Mouse (Mus musculus) liver, adult 2 months (tissue): ENCODE measurements around the gene Fcgr4. TPM values are rescaled to one million over a fixed set of nuclear protein-coding genes. Genes with fewer than 3 reads are reported as not detected.
"Not testable (repeated sequence)": the region's sequence is repeated elsewhere in the genome, so short reads cannot be mapped to it uniquely, and the experiment has no call there.

Experiments used
- DNase-seq: peaks from one replicate; pipeline ENCODE4 v3.0.0-alpha.2; 2011; ENCODE audit warnings: low read depth, low spot score; ENCODE audit errors: extremely low read depth
- H3K27ac ChIP-seq: fragments of 200-500 bp; replicated peaks from 2 replicates; pipeline ENCODE4 v1.5.1; 2012; ENCODE audit warnings: low read depth, mild to moderate bottlenecking, control low read depth, inconsistent platforms, low read length; ENCODE audit not compliant: insufficient read depth
- H3K27me3 ChIP-seq: fragments of 200-500 bp; 2 replicates; pipeline ENCODE4 v1.6.1; 2012; ENCODE audit warnings: mild to moderate bottlenecking, moderate library complexity, low read length, inconsistent platforms; ENCODE audit not compliant: control insufficient read depth, insufficient read depth
- H3K36me3 ChIP-seq: fragments of 200-500 bp; 2 replicates; pipeline ENCODE4 v1.6.1; 2012; ENCODE audit warnings: low read length, inconsistent platforms; ENCODE audit not compliant: control insufficient read depth, insufficient read depth
- H3K4me1 ChIP-seq: fragments of 200-500 bp; 2 replicates; pipeline ENCODE4 v1.6.1; 2011; ENCODE audit warnings: low read length; ENCODE audit not compliant: control insufficient read depth, insufficient read depth
- H3K4me3 ChIP-seq: fragments of 200-500 bp; 2 replicates; pipeline ENCODE4 v1.5.1; 2011; ENCODE audit warnings: low read depth, mild to moderate bottlenecking, control low read depth, low read length, moderate library complexity; ENCODE audit not compliant: insufficient read depth
- H3K79me2 ChIP-seq: fragments of 200-500 bp; 2 replicates; pipeline ENCODE4 v1.6.1; 2012; ENCODE audit warnings: inconsistent platforms, mild to moderate bottlenecking, low read length, moderate library complexity; ENCODE audit not compliant: control insufficient read depth, insufficient read depth
- H3K9ac ChIP-seq: fragments of 200-500 bp; 2 replicates; pipeline ENCODE4 v1.6.1; 2012; ENCODE audit warnings: low read depth, mild to moderate bottlenecking, control low read depth, inconsistent platforms, low read length
- CTCF ChIP-seq: fragments of 200-500 bp; IDR thresholded peaks from 2 replicates; pipeline ENCODE4 v1.5.1; 2011; ENCODE audit warnings: low read depth, low read length, control low read depth
- POLR2A ChIP-seq: fragments of 200-500 bp; IDR thresholded peaks from 2 replicates; pipeline ENCODE4 v1.6.1; 2011; ENCODE audit warnings: low read length, control low read depth; ENCODE audit not compliant: insufficient read depth; ENCODE audit errors: extremely low read depth
- WGBS: fragments of 180-500 bp; shearing (Covaris S2); methylation state at CpG from one replicate; pipeline ENCODE4 v1.1.7; 2018; 5-methylcytosine and 5-hydroxymethylcytosine counted together
- polyA plus RNA-seq: library from polyadenylated mRNA; depleted of rRNA; stranded (reverse); fragments of >200 nt; gene quantifications from 2 replicates; pipeline ENCODE4 v1.2.3, GENCODE M21; 2012; rRNA removed
- total RNA-seq: library from RNA; depleted of rRNA; stranded (reverse); fragments of >200 nt; gene quantifications from 2 replicates; pipeline ENCODE4 v1.2.3, GENCODE M21; 2014; rRNA removed

The Fcgr4 gene
- total RNA-seq (8.4 and 10.3 TPM in 2 replicates), polyA plus RNA-seq (3.1 and 4.5 TPM in 2 replicates)

DNA sequence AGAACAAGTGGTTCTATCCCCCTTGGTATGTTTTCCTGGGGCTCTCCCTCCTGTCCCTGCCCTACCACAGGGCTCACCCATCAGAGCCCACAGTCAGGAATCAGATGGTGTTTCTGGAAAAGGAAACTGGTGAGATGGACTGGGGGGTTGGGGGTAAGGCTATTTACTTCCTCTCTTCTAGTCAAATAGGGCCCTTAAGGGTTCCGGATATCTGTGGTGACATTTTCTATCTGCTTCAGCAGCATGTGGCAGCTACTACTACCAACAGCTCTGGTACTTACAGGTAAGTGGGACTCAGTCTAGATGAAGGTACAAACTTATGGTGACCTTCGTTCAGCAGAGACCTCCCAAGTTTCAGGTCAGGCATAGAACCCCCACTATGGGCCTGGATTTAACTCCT, at the start of gene Fcgr4:
Fcgr4 (plus strand) TSS at position 184 of the 400 bp plus-strand sequence.
- Histone ChIP-seq H3K9ac (no peak within 1 kb of the TSS), H3K27ac (0 out of 2 replicates have a peak within 1 kb of the TSS, but pooled peaks have one; percentile 12), H3K27me3 (no peaks in the 10 kb centered on the region), H3K4me3 (no peak within 1 kb of the TSS), H3K79me2 (no peaks in the 10 kb centered on the region), H3K4me1 (no peaks in the 10 kb centered on the region), H3K36me3 (no peaks in the 10 kb centered on the region)
- DNase-seq, result no peak
- WGBS, result 95% methylated on average over 2 of the region's 2 CpGs
- no peak for TF ChIP-seq CTCF

DNA sequence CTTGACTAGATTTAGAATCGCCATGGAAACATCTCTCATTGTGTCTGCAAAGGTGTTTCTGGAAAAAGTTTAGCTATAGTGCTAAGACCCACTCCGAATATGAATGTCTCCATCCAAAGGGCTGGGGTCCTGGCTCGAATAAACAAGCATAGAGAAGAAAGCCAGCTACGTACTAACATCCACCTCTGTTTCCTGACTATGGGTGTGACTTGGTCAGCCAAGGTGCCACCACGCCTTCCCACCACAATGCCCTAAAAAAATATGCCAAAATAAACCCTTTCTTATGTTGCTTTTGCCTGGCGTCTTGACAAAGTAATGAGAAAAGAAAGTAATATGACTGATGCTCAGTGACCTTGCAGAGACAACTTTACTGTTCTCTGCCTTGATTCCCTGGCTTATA, 46.2 kb upstream of the Fcgr4 start:
- no peak overlapping the region for H3K4me3 ChIP-seq
- H3K79me2 ChIP-seq, result no peaks in the 10 kb centered on the region
- DNase-seq, result no peak
- TF ChIP-seq POLR2A, result no peak
- no peak for TF ChIP-seq CTCF
- WGBS, result 48% methylated on average over 6 of the region's 6 CpGs
- H3K4me1 ChIP-seq, result peaks cover 13% of the 10 kb centered on the region
- no peak overlapping the region for H3K9ac ChIP-seq
- H3K27ac ChIP-seq, result peak overlapping the region; percentile 46
- no peaks in the 10 kb centered on the region; the same call in 1 of the 2 replicates for H3K36me3 ChIP-seq
- no peaks in the 10 kb centered on the region for H3K27me3 ChIP-seq

- Histone ChIP-seq H3K27ac (peak overlapping the region; percentile 66), H3K9ac (peak overlapping the region; percentile 67; the same call in 1 of the 2 replicates), H3K79me2 (no peaks in the 10 kb centered on the region), H3K36me3 (no peaks in the 10 kb centered on the region; the same call in 1 of the 2 replicates), H3K4me1 (peaks cover 12% of the 10 kb centered on the region), H3K27me3 (no peaks in the 10 kb centered on the region), H3K4me3 (no peak overlapping the region; the same call in 1 of the 2 replicates)
- DNase-seq, result peak; percentile 88
- 17% methylated on average over 4 of the region's 4 CpGs for WGBS
- TF ChIP-seq CTCF, result no peak
- no peak for TF ChIP-seq POLR2A
Observed at GRCm38 (mm10) chr1:170972936-170973335, 45.8 kb upstream of the Fcgr4 start.

DNA sequence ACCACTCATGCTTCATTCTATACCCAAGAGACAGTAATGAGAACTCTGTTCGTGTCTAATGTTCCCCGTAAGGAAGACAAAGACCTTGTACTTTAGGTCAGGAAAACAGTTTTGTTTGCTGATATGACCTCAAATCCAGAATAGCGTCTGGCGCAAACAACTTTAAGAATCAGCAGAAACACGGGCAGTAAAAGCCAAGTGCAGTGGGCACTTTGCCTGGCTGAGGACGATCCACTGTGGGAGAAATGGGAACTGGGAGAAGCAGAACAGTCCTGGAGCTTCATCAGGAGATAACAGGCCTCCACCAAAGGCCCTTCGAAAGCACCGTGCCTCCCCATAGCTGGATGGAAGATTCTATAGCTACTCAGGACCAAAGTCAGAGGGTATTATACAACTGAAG, 44.5 kb upstream of the Fcgr4 start:
- peak overlapping the region; percentile 36 for H3K9ac ChIP-seq
- 41% methylated on average over 8 of the region's 8 CpGs for whole genome bisulfite sequencing
- H3K36me3 ChIP-seq, result no peaks in the 10 kb centered on the region; the same call in 1 of the 2 replicates
- peak overlapping the region; percentile 21 for H3K4me3 ChIP-seq
- H3K27me3 ChIP-seq, result no peaks in the 10 kb centered on the region
- H3K27ac ChIP-seq, result peak overlapping the region; percentile 31
- TF ChIP-seq CTCF (no peak), POLR2A (no peak)
- H3K79me2 ChIP-seq, result no peaks in the 10 kb centered on the region
- DNase-seq, result peak; percentile 37
- peaks cover 10% of the 10 kb centered on the region for H3K4me1 ChIP-seq

DNA sequence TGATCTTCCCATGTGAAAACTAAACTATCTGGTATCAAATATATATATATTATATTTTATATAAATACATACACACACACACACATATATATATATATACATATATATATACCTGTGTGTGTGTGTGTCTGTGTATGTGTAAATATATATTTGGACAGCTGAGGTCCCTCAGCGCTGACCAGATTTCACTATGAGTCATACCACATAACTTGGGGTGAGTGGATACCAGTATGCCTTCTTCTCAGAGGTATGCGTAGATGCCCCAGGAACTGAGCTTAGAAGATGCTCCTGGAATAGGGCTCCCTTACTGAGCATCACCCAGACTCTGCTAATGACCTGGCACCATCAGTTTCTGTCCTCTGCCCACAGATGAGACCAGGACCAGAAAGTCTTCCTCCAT, 44.0 kb upstream of the Fcgr4 start:
- Histone ChIP-seq H3K79me2 (no peaks in the 10 kb centered on the region), H3K36me3 (no peaks in the 10 kb centered on the region; the same call in 1 of the 2 replicates), H3K4me3 (peak overlapping the region; percentile 43), H3K27me3 (no peaks in the 10 kb centered on the region), H3K4me1 (peaks cover 10% of the 10 kb centered on the region), H3K9ac (peak overlapping the region; percentile 66), H3K27ac (peak overlapping the region; percentile 61)
- DNase-seq, result no peak
- WGBS, result 89% methylated on average over 2 of the region's 2 CpGs
- no peak for TF ChIP-seq POLR2A
- no peak for TF ChIP-seq CTCF

DNA sequence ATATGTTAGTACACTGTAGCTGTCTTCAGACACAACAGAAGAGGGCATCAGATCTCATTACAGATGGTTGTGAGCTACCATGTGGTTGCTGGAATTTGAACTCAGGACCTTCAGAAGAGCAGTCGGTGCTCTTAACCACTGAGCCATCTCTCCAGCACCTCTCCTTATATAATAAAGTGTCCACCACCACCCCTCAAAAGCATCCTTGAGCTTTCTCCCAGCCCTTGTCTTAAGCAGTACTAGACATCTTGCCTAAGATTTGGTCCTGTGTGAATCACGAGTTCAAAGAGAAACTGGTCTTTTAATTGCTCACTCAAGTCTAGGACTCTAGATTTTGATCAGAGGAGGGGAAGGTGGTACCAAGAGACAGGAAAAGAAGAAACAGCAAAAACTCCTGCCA, 43.4 kb upstream of the Fcgr4 start:
- H3K27ac ChIP-seq, H3K36me3 ChIP-seq, H3K27me3 ChIP-seq, DNase-seq, H3K9ac ChIP-seq, H3K79me2 ChIP-seq: not testable (repeated sequence)
- H3K4me3 ChIP-seq, result peak overlapping the region; percentile 32; the same call in 1 of the 2 replicates
- WGBS, result 19% methylated on average over 2 of the region's 2 CpGs
- H3K4me1 ChIP-seq, result peaks cover 10% of the 10 kb centered on the region
